Mouse (Mus musculus): ENCODE data around the gene Vps33a. TPM values are rescaled to one million over a fixed set of nuclear protein-coding genes. Genes with fewer than 3 reads are reported as not detected.

Gene Vps33a
- polyA plus RNA-seq (2015; fragmentation: Nextera tagmentation; extraction: Ambion mirVana), result 43.0 and 45.4 TPM in 2 replicates

DNA sequence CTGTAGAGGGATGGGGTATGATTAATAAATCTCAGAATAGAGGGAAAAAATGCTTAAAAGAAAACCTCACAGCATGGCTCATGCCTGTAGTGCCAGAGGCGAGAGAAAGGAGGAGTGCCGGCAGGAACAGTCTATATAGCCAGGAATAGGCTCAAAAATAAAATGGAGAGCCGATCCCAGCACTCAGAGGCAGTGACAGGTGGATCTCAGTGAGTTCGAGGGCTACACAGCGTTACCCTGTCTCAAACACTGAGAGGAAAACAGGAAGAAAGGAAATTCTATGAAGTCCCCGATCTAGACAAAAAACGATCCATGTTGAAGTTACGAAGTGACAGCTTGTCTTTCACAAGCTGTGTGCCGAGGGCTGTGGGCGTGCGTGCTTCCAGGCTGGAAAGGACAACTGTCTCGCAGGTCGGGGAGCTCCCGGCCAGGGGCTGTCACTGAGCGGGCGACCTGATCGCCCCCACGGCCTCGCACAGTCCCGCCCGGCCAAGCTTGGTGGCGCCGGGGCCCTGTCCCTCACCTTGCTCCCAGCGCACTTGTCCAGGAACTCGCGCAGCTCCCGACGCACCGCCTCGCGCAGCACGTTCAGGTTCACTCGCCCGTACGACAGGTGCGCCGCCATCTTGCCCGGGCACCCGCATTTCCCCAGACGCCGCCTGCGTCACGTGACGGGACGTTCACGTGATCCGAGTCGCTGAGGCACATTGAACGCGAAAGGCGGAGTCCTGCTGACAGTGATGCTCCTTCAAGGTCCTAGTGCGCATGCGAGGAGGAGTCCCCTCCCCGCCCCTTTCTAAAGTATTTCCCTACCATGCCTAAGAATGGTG is at the start of gene Vps33a:
Vps33a (minus strand) TSS at position 682 of the 830 bp plus-strand sequence.
- peak within 1 kb of the TSS; percentile 82 for H3K4me2 ChIP-seq
- peak; percentile 93 for ATAC-seq (ENCODE audit: low read depth)
- no peaks in the 10 kb centered on the region for H3K27me3 ChIP-seq
- H3K4me3 ChIP-seq, result peak within 1 kb of the TSS; percentile 94
- peak within 1 kb of the TSS; percentile 84 for H3K27ac ChIP-seq (replicated peaks)
- H3K36me3 ChIP-seq, result peaks cover 32% of the 10 kb centered on the region
- H3K9me3 ChIP-seq, result no peaks in the 10 kb centered on the region
- H3K4me1 ChIP-seq (replicated peaks), result peaks cover 15% of the 10 kb centered on the region
- H3K9ac ChIP-seq, result peak within 1 kb of the TSS; percentile 87
- WGBS, result under 1% methylated on average over 54 of the region's 54 CpGs

DNA sequence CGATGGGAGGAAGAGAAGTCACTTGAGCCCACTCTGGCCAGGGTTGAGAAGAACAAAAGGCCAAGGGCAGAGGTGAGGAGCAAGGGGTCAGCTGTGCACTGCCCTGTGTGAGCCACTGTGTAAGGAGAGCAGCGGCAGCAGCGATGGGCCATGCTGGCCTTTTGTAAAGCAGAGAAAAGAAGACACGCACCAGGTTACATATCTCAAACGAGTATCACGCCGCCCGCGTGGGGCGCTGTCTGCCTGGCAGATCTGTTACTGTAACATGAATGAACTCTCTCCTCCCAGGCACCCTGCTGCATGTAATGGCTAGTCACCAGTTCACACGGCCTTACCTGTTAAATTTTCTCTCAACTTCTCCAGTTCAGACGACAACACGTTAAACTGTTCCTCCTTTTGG is 49.6 kb upstream of the Vps33a start:
- Histone ChIP-seq H3K9me3 (no peaks in the 10 kb centered on the region), H3K27me3 (no peaks in the 10 kb centered on the region), H3K4me3 (no peak overlapping the region), H3K9ac (no peak overlapping the region), H3K4me2 (no peak overlapping the region), H3K4me1 (replicated peaks) (no peaks in the 10 kb centered on the region), H3K36me3 (peaks cover 62% of the 10 kb centered on the region), H3K27ac (replicated peaks) (no peak overlapping the region)
- WGBS, result 68% methylated on average over 13 of the region's 13 CpGs
- no peak for ATAC-seq (ENCODE audit: low read depth)

DNA sequence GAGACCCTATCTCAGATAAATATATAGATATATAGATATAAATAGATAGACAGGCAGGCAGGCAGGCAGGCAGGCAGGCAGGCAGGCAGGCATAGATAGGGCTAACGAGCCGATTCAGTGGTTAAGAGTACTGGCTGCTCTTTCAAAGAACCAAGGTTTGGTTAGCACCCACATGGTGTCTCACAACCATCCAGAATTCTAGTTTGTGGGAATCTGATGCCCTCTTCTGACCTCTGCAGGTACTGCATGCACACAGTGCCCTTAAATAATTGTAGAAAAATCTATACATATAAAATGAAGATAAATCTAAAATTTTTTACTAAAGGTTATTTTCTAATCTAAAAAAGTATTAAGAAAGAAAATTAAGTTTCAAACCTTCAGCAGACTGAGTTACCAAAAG is 45.7 kb upstream of the Vps33a start:
- Histone ChIP-seq H3K27me3 (no peaks in the 10 kb centered on the region), H3K9me3 (no peaks in the 10 kb centered on the region), H3K4me3 (no peak overlapping the region), H3K36me3 (peaks cover 86% of the 10 kb centered on the region), H3K4me1 (replicated peaks) (no peaks in the 10 kb centered on the region), H3K9ac (no peak overlapping the region), H3K27ac (replicated peaks) (no peak overlapping the region), H3K4me2 (no peak overlapping the region)
- WGBS, result 78% methylated on average over 2 of the region's 2 CpGs
- no peak for ATAC-seq (ENCODE audit: low read depth)

DNA sequence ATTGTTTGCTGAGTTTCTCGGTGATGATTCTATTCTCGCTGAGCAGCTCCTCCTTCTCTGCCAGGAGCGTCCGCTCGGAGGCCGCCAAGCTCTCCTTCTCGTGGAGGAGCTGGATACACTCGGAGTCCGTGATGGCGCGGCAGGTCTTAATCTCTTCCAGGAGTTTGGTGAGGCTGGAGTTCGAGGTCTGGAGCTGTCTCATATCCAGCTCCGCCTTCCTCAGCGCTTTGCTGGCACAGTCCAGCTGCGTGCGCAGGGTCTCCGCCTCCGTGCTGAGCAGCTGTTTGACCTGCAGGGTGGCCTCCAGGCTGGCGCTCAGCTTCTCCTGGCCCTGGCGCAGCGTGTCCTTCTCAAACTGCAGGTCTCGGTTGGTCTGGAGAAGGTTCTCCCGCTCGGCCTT is 41.4 kb upstream of the Vps33a start:
- 95% methylated on average over 24 of the region's 24 CpGs for WGBS
- peaks cover 91% of the 10 kb centered on the region for H3K36me3 ChIP-seq

DNA sequence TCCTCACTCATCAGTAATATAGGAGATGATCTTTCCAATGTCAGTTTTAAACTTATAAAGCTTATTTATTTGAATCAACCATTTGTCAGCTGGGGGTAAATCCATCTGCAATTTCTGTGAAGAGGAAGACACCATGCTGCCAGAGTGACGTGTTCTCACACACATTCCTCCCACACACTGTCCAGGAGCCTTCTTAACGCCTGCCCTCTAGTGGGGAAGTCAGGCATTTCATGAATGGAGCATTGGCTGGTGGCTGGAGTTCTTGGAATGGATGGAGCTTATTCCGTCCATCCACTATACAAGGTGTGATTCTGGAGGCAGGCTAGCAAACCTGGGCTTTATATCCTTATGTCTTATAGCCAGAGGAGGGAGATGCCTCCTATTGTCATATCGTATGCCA is 37.0 kb upstream of the Vps33a start:
- Histone ChIP-seq H3K27me3 (no peaks in the 10 kb centered on the region), H3K9me3 (no peaks in the 10 kb centered on the region), H3K27ac (replicated peaks) (no peak overlapping the region), H3K4me3 (no peak overlapping the region), H3K9ac (no peak overlapping the region), H3K36me3 (peaks cover 93% of the 10 kb centered on the region), H3K4me2 (no peak overlapping the region), H3K4me1 (replicated peaks) (no peaks in the 10 kb centered on the region)
- peak; percentile 47; the same call in 1 of the 2 replicates for ATAC-seq (ENCODE audit: low read depth)
- 29% methylated on average over 4 of the region's 4 CpGs for WGBS

More for the DNA sequence above, 41.4 kb upstream of the Vps33a start:
- Histone ChIP-seq H3K9ac (no peak overlapping the region), H3K4me3 (no peak overlapping the region), H3K27me3 (no peaks in the 10 kb centered on the region), H3K4me2 (no peak overlapping the region), H3K4me1 (replicated peaks) (no peaks in the 10 kb centered on the region), H3K27ac (replicated peaks) (no peak overlapping the region), H3K9me3 (no peaks in the 10 kb centered on the region)
- no peak for ATAC-seq (ENCODE audit: low read depth)

DNA sequence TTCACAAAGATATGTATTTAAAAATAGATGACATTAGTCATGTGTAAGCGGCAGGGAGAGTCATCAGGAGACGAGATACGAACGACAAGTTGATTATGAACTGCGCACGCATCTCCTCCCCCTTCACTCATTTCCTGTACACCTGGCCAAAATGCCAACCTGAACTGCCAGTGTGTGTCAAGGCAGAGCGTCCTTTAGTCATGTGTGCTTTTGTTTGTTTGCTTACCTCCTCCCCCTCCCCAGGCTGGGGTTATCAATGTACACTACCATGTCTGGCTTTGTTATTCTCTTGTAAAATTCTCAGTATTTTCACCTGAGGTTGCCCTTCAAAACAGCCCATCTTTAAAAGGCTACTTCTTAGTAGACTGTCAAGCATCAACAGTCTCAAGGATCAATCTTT is 36.6 kb upstream of the Vps33a start:
- Histone ChIP-seq H3K4me1 (replicated peaks) (no peaks in the 10 kb centered on the region), H3K4me2 (no peak overlapping the region), H3K27ac (replicated peaks) (no peak overlapping the region), H3K9ac (no peak overlapping the region), H3K9me3 (no peaks in the 10 kb centered on the region), H3K36me3 (peaks cover 91% of the 10 kb centered on the region), H3K4me3 (no peak overlapping the region), H3K27me3 (no peaks in the 10 kb centered on the region)
- ATAC-seq (ENCODE audit: low read depth), result no peak
- 94% methylated on average over 7 of the region's 7 CpGs for WGBS

DNA sequence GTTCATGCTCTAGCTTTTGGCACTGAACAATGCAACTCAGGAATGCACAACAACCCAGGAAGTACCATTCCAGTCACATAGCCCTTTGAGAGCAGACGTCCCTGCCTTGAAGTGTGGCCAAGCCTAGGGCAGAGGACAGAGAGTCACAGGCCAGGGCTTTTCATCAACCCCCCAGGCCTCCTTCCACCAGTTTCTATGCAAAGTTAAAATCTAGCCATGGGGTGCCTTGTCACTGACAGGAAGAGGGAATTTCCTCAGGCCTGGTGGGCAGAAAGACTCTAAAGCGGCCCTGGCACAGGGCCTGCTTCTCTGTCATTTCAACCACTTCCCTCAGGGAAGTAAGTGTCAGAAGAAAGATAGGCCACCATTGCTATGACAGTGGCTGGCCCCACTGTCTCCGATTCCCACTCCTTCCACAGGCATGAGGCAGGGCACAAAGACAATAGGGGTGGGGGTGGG is 34.4 kb upstream of the Vps33a start:
- H3K4me3 ChIP-seq, result no peak overlapping the region
- H3K27me3 ChIP-seq, result no peaks in the 10 kb centered on the region
- H3K4me1 ChIP-seq (replicated peaks), result peaks cover 8% of the 10 kb centered on the region; the same call in 1 of the 2 replicates
- H3K4me2 ChIP-seq, result no peak overlapping the region
- peak overlapping the region; percentile 23; the same call in 1 of the 2 replicates for H3K27ac ChIP-seq (replicated peaks)
- H3K36me3 ChIP-seq, result peaks cover 83% of the 10 kb centered on the region
- no peak overlapping the region for H3K9ac ChIP-seq
- H3K9me3 ChIP-seq, result no peaks in the 10 kb centered on the region
- WGBS, result 74% methylated on average over 3 of the region's 3 CpGs
- ATAC-seq (ENCODE audit: low read depth), result no peak

DNA sequence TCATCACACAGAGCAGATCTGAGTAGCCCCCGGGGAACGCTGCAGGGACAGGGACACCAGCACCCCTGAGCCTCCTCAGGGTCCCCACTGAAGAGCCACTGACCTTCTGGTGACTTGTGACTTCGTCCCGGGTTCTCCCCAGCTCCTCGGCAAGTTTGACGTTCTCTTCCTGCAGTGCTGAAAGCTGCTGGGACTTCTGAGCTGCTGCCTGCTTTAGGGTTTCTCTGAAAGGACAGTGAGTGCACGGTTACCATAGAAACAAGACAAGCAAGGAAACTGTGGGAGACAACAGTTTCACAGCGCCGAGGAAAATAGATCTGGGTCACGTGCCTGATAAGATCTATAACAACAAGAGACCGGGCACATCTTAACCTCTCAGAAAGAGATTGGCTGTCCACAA is 30.7 kb upstream of the Vps33a start:
- no peak for ATAC-seq (ENCODE audit: low read depth)
- H3K27ac ChIP-seq (replicated peaks), result 0 out of 2 replicates have a peak overlapping the region, but pooled peaks have one; percentile 13
- no peaks in the 10 kb centered on the region for H3K9me3 ChIP-seq
- no peaks in the 10 kb centered on the region for H3K27me3 ChIP-seq
- peak overlapping the region; percentile 5; the same call in 1 of the 2 replicates for H3K4me3 ChIP-seq
- 36% methylated on average over 11 of the region's 11 CpGs for WGBS
- no peak overlapping the region for H3K4me2 ChIP-seq
- no peak overlapping the region for H3K9ac ChIP-seq
- peaks cover 8% of the 10 kb centered on the region; the same call in 1 of the 2 replicates for H3K4me1 ChIP-seq (replicated peaks)
- H3K36me3 ChIP-seq, result peaks cover 85% of the 10 kb centered on the region

DNA sequence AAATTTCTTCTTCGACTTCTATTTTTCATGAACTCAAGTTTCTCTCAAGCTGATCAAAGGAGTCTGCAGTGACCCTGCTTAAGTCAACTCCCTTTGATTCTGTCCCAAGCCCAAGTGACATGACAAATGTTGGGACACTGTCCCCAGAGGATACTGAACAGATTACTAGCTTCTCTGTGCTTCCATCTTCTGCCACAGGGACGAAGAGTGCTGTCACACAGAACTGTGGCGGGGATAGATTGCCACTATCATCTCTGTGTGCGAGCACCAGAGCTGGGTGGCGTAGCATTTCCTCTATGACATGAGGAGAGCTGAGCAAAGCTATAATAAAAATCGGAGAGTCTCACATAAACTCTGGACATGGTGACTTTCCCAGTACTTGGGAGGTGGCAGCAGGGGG is 29.3 kb upstream of the Vps33a start:
- Histone ChIP-seq H3K4me1 (replicated peaks) (peaks cover 8% of the 10 kb centered on the region; the same call in 1 of the 2 replicates), H3K27ac (replicated peaks) (no peak overlapping the region), H3K27me3 (no peaks in the 10 kb centered on the region), H3K4me2 (no peak overlapping the region), H3K9me3 (no peaks in the 10 kb centered on the region), H3K9ac (no peak overlapping the region), H3K36me3 (peaks cover 81% of the 10 kb centered on the region), H3K4me3 (no peak overlapping the region)
- no peak for ATAC-seq (ENCODE audit: low read depth)
- 85% methylated on average over 6 of the region's 6 CpGs for WGBS

DNA sequence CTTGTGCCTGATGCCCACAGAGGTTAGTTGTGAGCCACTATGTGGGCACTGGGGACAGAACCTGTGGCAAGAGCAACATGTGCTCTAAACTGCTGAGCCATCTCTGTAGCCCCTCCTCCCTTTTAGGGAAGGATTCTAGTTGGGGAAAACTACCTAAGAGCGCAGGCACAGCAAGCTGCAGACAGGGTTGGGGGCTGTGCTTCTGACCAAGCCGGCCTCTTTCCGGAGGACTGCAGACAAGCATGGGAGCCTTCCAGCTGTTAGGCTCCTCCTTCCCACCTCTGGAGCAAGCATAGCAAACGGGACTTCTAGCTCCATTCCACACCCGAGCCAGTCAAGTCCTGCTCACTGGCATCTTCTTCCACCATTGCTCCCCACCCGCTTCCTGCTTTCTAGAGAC is 26.5 kb upstream of the Vps33a start:
- H3K4me2 ChIP-seq, result no peak overlapping the region
- ATAC-seq (ENCODE audit: low read depth), result no peak
- H3K27ac ChIP-seq (replicated peaks), result peak overlapping the region; percentile 62
- H3K9ac ChIP-seq, result no peak overlapping the region
- WGBS, result 37% methylated on average over 6 of the region's 6 CpGs
- H3K27me3 ChIP-seq, result no peaks in the 10 kb centered on the region
- H3K36me3 ChIP-seq, result peaks cover 74% of the 10 kb centered on the region
- peaks cover 8% of the 10 kb centered on the region; the same call in 1 of the 2 replicates for H3K4me1 ChIP-seq (replicated peaks)
- no peaks in the 10 kb centered on the region for H3K9me3 ChIP-seq
- no peak overlapping the region for H3K4me3 ChIP-seq

DNA sequence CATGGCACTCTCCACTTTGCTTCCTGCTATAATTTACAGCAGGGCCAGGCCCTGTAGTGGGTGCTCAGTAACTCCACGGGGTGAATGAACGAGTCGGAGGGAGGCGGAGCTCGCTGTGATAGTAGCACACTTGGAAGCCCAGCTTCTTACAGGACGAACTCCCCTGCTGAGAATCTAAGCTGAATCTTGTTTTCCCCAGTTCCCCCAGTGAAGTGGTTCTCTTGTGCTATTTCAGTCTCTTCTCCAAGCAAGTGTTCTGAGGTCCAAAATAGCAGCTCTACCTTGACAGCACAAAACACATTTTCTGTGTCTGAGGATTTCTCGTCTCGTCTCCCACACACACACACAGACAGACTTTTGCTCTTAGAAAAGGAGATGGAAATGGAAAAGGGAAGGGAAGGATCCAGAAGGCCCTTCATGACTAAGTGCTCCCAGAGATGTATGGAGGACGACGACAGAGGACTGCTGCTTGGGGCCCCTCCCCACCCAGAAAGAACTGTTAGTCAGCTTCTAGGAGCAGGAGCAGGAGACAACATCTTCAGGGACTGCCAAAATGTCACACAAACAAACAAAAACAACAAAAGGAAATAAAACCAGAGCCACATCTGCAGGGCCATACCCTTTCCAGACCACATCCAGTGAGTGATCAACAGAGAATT is 20.9 kb upstream of the Vps33a start:
- H3K27me3 ChIP-seq, result no peaks in the 10 kb centered on the region
- no peak overlapping the region for H3K27ac ChIP-seq (replicated peaks)
- no peak overlapping the region for H3K4me3 ChIP-seq
- no peaks in the 10 kb centered on the region for H3K9me3 ChIP-seq
- H3K4me2 ChIP-seq, result no peak overlapping the region
- no peaks in the 10 kb centered on the region for H3K4me1 ChIP-seq (replicated peaks)
- no peak for ATAC-seq (ENCODE audit: low read depth)
- 69% methylated on average over 10 of the region's 10 CpGs for WGBS
- H3K9ac ChIP-seq, result no peak overlapping the region
- H3K36me3 ChIP-seq, result peaks cover 77% of the 10 kb centered on the region

DNA sequence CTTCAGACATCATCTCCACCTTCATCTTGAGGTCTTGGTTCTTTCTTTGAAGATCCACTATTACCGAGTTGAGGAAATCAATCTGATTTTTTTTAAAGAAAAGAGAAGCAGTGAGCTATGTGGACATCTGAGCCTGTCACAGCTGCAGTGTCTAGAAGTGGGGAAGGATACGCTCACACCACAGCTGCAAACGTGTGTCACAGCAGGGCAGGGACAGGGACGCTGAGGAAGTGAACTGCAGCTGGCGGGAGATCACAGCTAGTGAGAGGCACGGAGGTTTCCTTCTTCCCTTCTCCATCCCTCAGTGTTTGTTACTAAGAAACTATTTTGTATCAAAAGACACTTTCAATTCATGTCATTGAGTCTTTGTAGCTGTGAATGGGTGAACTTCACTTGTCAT is 7.2 kb upstream of the Vps33a start:
- WGBS, result 82% methylated on average over 6 of the region's 6 CpGs
- no peak for ATAC-seq (ENCODE audit: low read depth)

More for the DNA sequence above, 7.2 kb upstream of the Vps33a start:
- Histone ChIP-seq H3K9ac (no peak overlapping the region), H3K4me1 (replicated peaks) (no peaks in the 10 kb centered on the region), H3K4me3 (no peak overlapping the region), H3K4me2 (no peak overlapping the region), H3K27me3 (no peaks in the 10 kb centered on the region), H3K27ac (replicated peaks) (no peak overlapping the region), H3K9me3 (no peaks in the 10 kb centered on the region), H3K36me3 (peaks cover 76% of the 10 kb centered on the region)
